Mouse (Mus musculus) CD4-positive, CD25-positive, alpha-beta regulatory T cell (primary cell): Measurements from ENCODE around the gene Zfp213. TPM values are rescaled to one million over a fixed set of nuclear protein-coding genes. Genes with fewer than 3 reads are reported as not detected.

Experiments used
- polyA plus RNA-seq: library from polyadenylated mRNA; unstranded; fragments of 100-300 nt; shearing (Covaris generic); gene quantifications from one replicate; pipeline ENCODE4 v1.2.1, GENCODE M21; 2017

Zfp213 gene
- 21.2 TPM for polyA plus RNA-seq

DNA sequence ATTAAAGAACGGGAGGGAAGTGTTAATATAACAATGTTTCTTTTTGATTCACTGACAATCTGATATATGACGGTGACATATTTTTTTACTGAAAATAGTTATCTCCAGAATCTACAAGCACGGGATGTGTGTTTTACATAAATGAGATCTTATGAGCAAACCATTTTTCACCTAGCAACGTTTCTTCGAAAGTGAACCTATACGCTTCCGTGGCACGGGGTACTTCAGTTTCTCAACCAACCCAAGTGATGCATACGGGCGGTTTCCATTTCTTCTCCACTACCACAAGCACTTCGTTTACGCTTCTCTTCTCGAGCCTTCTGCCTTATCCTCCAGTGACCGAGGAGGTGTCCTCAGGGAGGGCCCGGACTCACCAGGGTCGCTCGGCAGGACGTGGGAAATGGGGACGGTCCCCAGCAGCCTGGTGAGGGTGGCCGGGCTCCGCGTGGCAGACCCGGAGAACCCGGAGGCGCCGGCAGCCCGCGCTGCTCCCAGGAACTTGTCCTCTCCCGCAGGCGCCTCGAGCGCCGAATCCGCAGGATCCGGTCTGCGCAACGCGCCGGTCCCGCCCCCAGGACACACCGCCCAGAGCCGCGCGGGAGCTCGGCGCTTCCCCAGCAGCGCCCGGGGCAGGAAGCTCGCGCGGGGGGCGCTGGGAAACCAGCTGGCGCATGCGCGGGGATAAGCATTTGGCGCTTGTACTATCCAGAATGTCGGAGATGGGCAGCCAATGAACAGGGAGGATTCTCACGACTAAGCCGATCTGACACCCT is at the start of gene Zfp213:
Gene Zfp213 (minus strand): TSS at position 644 of the 773 bp plus-strand sequence.

DNA sequence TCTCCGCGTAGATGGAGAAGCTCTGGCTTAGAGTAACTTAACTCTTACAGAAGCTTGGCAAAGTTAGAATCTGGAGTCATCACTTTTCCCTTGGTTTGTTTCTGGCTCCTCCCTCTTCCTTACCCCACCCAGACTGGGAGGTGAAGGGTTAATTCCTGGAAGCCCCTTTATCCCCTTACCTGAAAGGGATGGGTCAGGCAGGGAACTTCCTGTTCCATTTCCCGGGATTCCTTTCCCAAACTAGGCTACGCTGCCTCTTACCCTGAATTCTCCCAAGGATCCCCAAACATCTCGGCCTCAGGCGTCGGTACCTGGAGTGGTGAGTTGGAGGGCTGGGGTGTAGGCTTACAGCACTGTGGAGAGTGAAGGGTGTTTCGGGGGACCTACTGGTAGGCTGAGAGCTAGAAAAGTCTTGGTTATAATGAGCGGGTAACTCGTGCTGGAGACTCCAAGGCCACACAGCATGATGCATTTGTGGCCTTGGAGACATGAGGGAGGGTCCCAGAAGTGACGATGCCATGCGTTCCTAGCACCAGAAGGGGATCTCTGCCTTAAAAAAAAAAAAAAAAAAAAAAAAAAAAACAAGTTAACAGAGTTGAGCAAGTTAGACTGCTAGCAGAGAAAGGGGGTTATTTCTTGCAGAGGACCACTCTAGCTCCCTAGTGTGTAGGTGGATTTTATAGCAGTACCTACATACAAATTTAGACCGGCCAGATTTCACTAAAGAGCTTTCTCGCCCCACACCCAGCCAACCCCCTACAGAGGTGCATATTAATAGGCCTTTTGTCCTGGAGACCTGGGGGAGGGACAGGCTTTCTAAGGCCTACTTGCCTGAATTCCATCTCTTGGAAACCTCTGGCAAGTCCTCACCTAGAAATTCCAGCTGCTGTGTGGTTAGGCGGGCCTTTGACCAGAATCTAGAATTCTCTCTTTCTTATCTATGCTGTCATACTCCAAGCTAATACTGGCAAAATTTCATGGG is 36.9 kb upstream of the Zfp213 start, which contains the start of gene Zscan10:
Gene Zscan10 (plus strand): TSS at position 216 of the 982 bp plus-strand sequence.

GRCm38 (mm10) chr17:23598582-23599552 is 34.8 kb upstream of the Zfp213 start, which contains the start of gene Zfp13:
TSS of gene Zfp13 (minus strand) at chr17:23599487.

Other genes starting within 250 kb of the Zfp213 start
- gene Vmn2r115, start 220.5 kb downstream of the Zfp213 start, polyA plus RNA-seq: 0.04 TPM
- 0.06 TPM for gene Vmn2r116, start 179.6 kb downstream of the Zfp213 start, polyA plus RNA-seq
- gene Vmn2r117, start 84.5 kb downstream of the Zfp213 start, polyA plus RNA-seq: not detected
- gene Zfp13, start 35.2 kb upstream of the Zfp213 start, polyA plus RNA-seq: not detected
- gene Zscan10, start 36.6 kb upstream of the Zfp213 start, polyA plus RNA-seq: 1.6 TPM
- gene Mmp25, start 81.0 kb upstream of the Zfp213 start, polyA plus RNA-seq: not detected
- gene Bicdl2, start 96.3 kb upstream of the Zfp213 start, polyA plus RNA-seq: not detected
- 49.6 TPM for gene Hcfc1r1, start 109.4 kb upstream of the Zfp213 start, polyA plus RNA-seq
- 29.4 TPM for gene Thoc6, start 109.6 kb upstream of the Zfp213 start, polyA plus RNA-seq
- gene Tnfrsf12a, start 113.2 kb upstream of the Zfp213 start, polyA plus RNA-seq: 9.0 TPM
- not detected for gene Cldn6, start 115.0 kb upstream of the Zfp213 start, polyA plus RNA-seq
- not detected for gene Cldn9, start 119.8 kb upstream of the Zfp213 start, polyA plus RNA-seq
- not detected for gene 1520401A03Rik, start 158.5 kb upstream of the Zfp213 start, polyA plus RNA-seq
- gene Pkmyt1, start 162.1 kb upstream of the Zfp213 start, polyA plus RNA-seq: 43.8 TPM
- gene Paqr4, start 176.6 kb upstream of the Zfp213 start, polyA plus RNA-seq: 5.3 TPM
- gene Kremen2, start 181.6 kb upstream of the Zfp213 start, polyA plus RNA-seq: 3.4 TPM
- 45.2 TPM for gene Flywch1, start 207.4 kb upstream of the Zfp213 start, polyA plus RNA-seq
- 2.8 TPM for gene Flywch2, start 221.8 kb upstream of the Zfp213 start, polyA plus RNA-seq
- 999 TPM for gene Srrm2, start 226.3 kb upstream of the Zfp213 start, polyA plus RNA-seq